Mouse (Mus musculus) liver, embryonic 14.5 days (tissue): Measurements from ENCODE around the gene Accs.

Experiments used
- CTCF ChIP-seq: IDR thresholded peaks from 2 replicates; pipeline ENCODE4 v1.5.1; 2016; ENCODE audit warnings: antibody characterized with exemption, low read depth, control low read depth
- EP300 ChIP-seq: IDR thresholded peaks from 2 replicates; pipeline ENCODE4 v1.6.1; 2016; ENCODE audit warnings: antibody characterized with exemption, low read depth

GRCm38 (mm10) chr2:93805523-93805922, 44.2 kb downstream of the Accs start:
- TF ChIP-seq CTCF, result no peak
- no peak for TF ChIP-seq EP300
